In the genomic region with DNA sequence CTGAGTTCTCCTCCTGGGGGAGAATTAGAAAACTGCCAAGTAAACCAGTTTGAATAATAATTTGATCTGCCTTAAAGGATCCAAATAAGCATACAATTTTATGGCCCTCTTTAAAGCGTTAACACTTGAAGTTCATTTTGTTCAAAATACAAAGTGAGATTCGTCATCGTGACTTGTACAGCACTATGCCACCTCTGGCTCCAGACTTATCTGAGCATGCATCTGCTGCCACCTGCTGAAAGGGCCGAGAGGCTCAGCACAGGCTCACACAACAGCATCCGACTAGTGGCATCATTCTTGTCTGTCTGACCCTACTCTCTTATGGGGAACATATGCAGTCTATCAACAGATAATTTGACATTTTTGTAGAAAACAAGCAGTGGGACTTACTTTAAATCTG, we compare ENCODE assay signal across 17 mouse cellular contexts. TPM values are rescaled to one million over a fixed set of nuclear protein-coding genes. Genes with fewer than 3 reads are reported as not detected.
DNase-seq lines count a peak whose midpoint lies in the region; ATAC-seq and TF ChIP-seq lines count a peak whose summit lies in the region.
"Had no signal": no experiment of that assay in that cellular context is flagged by ENCODE, and none has a peak within 500 bp of the region (broad histone marks: within the 10 kb centered on the region; RNA-seq: fewer than 3 reads in every experiment).

No protein-coding gene starts in this region.

- TF ChIP-seq POLR2A in kidney, adult 2 months (IDR thresholded peaks at IDR 0.05; ENCODE audit: low read depth, low read length) = no peak

- no peaks in the 10 kb centered on the region for H3K27me3 ChIP-seq in kidney, adult 2 months (replicated peaks; ENCODE audit: control insufficient read depth, insufficient read depth, low read length)
- H3K27me3 ChIP-seq in midbrain, postnatal 0 days (ENCODE audit: insufficient read depth, low read length) = no peaks in the 10 kb centered on the region
- no peaks in the 10 kb centered on the region for H3K27me3 ChIP-seq in midbrain, embryonic 15.5 days (replicated peaks)
- no peaks in the 10 kb centered on the region for H3K27me3 ChIP-seq in Patski
- no peaks in the 10 kb centered on the region for H3K27me3 ChIP-seq in stomach, postnatal 0 days (ENCODE audit: control insufficient read depth, insufficient read depth, low read length)
- H3K27me3 ChIP-seq: heart, embryonic 12.5 days; liver, embryonic 13.5 days had no signal

- no peak overlapping the region for H3K4me3 ChIP-seq in kidney, adult 2 months (ENCODE audit: insufficient read depth, low read depth, low read length)
- H3K4me3 ChIP-seq in midbrain, postnatal 0 days (ENCODE audit: low read depth, low read length) = no peak overlapping the region
- no peak overlapping the region for H3K4me3 ChIP-seq in midbrain, embryonic 15.5 days
- H3K4me3 ChIP-seq in stomach, postnatal 0 days (ENCODE audit: low read depth, low read length) = no peak overlapping the region
- H3K4me3 ChIP-seq: heart, embryonic 12.5 days; limb, embryonic 10.5 days; liver, embryonic 13.5 days had no signal

- ATAC-seq in midbrain, postnatal 0 days (ENCODE audit: low FRiP score) = no peak
- no peak for ATAC-seq in midbrain, embryonic 15.5 days (replicated peaks)
- ATAC-seq in Patski = no peak
- no peak for ATAC-seq in stomach, postnatal 0 days (ENCODE audit: low FRiP score, low TSS enrichment)
- ATAC-seq: forebrain, embryonic 16.5 days had no signal

- CTCF ChIA-PET in Patski (lab: Charles Lee) = no interaction called here

- H3K4me2 ChIP-seq in midbrain, postnatal 0 days (ENCODE audit: low read depth, low read length, poor library complexity, severe bottlenecking) = no peak overlapping the region
- no peak overlapping the region for H3K4me2 ChIP-seq in midbrain, embryonic 15.5 days
- no peak overlapping the region for H3K4me2 ChIP-seq in stomach, postnatal 0 days (replicated peaks; ENCODE audit: low read depth)
- H3K4me2 ChIP-seq: heart, embryonic 12.5 days; liver, embryonic 13.5 days had no signal

- no peak overlapping the region for H3K27ac ChIP-seq in kidney, adult 2 months (ENCODE audit: insufficient read depth, low read depth, low read length)
- H3K27ac ChIP-seq in midbrain, postnatal 0 days (ENCODE audit: low read depth, low read length) = no peak overlapping the region
- no peak overlapping the region for H3K27ac ChIP-seq in midbrain, embryonic 15.5 days
- H3K27ac ChIP-seq in stomach, postnatal 0 days (replicated peaks) = no peak overlapping the region
- H3K27ac ChIP-seq: limb, embryonic 10.5 days; liver, embryonic 13.5 days; macrophage had no signal

- no peak overlapping the region for H3K9ac ChIP-seq in midbrain, postnatal 0 days (replicated peaks; ENCODE audit: low read length, poor library complexity, severe bottlenecking)
- no peak overlapping the region for H3K9ac ChIP-seq in midbrain, embryonic 15.5 days
- H3K9ac ChIP-seq in stomach, postnatal 0 days (ENCODE audit: low read length) = no peak overlapping the region
- H3K9ac ChIP-seq: heart, embryonic 12.5 days; liver, embryonic 13.5 days had no signal

- no peak; the same call in 1 of the 2 replicates for TF ChIP-seq CTCF in kidney, adult 2 months (conservative IDR thresholded peaks at IDR 0.05; ENCODE audit: insufficient read depth, insufficient read length, low read depth, low read length)
- peak; percentile 55 for TF ChIP-seq CTCF in midbrain, postnatal 0 days (IDR thresholded peaks at IDR 0.05)
- TF ChIP-seq CTCF in Patski (IDR thresholded peaks at IDR 0.05) = peak; percentile 38
- TF ChIP-seq CTCF in stomach, postnatal 0 days (IDR thresholded peaks at IDR 0.05; ENCODE audit: low read depth) = peak; percentile 47

- H3K9me3 ChIP-seq in midbrain, postnatal 0 days (ENCODE audit: low read length) = no peaks in the 10 kb centered on the region
- no peaks in the 10 kb centered on the region for H3K9me3 ChIP-seq in midbrain, embryonic 15.5 days
- no peaks in the 10 kb centered on the region for H3K9me3 ChIP-seq in stomach, postnatal 0 days (ENCODE audit: control insufficient read depth, low read length)
- H3K9me3 ChIP-seq: heart, embryonic 12.5 days; limb, embryonic 10.5 days; liver, embryonic 13.5 days had no signal

- POLR2A ChIA-PET in Patski (lab: Charles Lee) = no interaction called here

- peak; percentile 27 for DNase-seq in kidney, postnatal 10 days
- no peak for DNase-seq in kidney, adult 2 months
- DNase-seq in midbrain, postnatal 0 days (ENCODE audit: low spot score) = no peak
- no peak for DNase-seq in Patski (ENCODE audit: low read depth, low spot score)
- no peak for DNase-seq in stomach, postnatal 0 days (ENCODE audit: low spot score)
- DNase-seq in thymus, postnatal 10 days (ENCODE audit: low spot score in 2 of 2) = no peak
- DNase-seq: cerebellum, adult 2 months; gastrocnemius, postnatal 25 days; heart, postnatal 4 days; kidney, postnatal 14 days; liver, embryonic 13.5 days; midbrain, embryonic 14.5 days had no signal

- no peaks in the 10 kb centered on the region for H3K36me3 ChIP-seq in kidney, adult 2 months (ENCODE audit: control insufficient read depth, insufficient read depth, low read length)
- no peaks in the 10 kb centered on the region; the same call in 1 of the 2 replicates for H3K36me3 ChIP-seq in midbrain, postnatal 0 days (ENCODE audit: insufficient read depth, low read length)
- no peaks in the 10 kb centered on the region for H3K36me3 ChIP-seq in midbrain, embryonic 15.5 days (replicated peaks)
- H3K36me3 ChIP-seq in stomach, postnatal 0 days (ENCODE audit: control insufficient read depth, insufficient read depth, low read length) = no peaks in the 10 kb centered on the region
- H3K36me3 ChIP-seq: heart, embryonic 12.5 days; limb, embryonic 10.5 days; liver, embryonic 13.5 days had no signal

- H3K4me1 ChIP-seq in kidney, adult 2 months (ENCODE audit: control insufficient read depth, insufficient read depth, low read length) = no peaks in the 10 kb centered on the region
- H3K4me1 ChIP-seq in midbrain, postnatal 0 days (ENCODE audit: insufficient read depth, low read length) = peaks cover 16% of the 10 kb centered on the region
- peaks cover 31% of the 10 kb centered on the region for H3K4me1 ChIP-seq in midbrain, embryonic 15.5 days
- H3K4me1 ChIP-seq in stomach, postnatal 0 days (replicated peaks; ENCODE audit: control insufficient read depth, insufficient read depth) = no peaks in the 10 kb centered on the region

- no peak for TF ChIP-seq EP300 in stomach, postnatal 0 days (optimal IDR thresholded peaks at IDR 0.05)

- WGBS in kidney, adult 2 months = 54% methylated on average over 5 of the region's 5 CpGs
- WGBS in midbrain, postnatal 0 days = 63% methylated on average over 5 of the region's 5 CpGs
- 75% methylated on average over 5 of the region's 5 CpGs for WGBS in midbrain, embryonic 15.5 days
- 71% methylated on average over 5 of the region's 5 CpGs for WGBS in stomach, postnatal 0 days

- in situ Hi-C loops in Patski (cut with MboI; ENCODE audit: low pct_unique_long_range_greater_than_20kb) = no loop called here

RNA-seq across cellular contexts. Expression of a gene that starts 55.0 kb away (rescaled TPM):
- 600 and 1,070 TPM in 2 replicates for polyA plus RNA-seq in kidney, adult 2 months (2012; rRNA removed)
- total RNA-seq in midbrain, postnatal 0 days (2014; rRNA removed) = not detected in 2 replicates
- 0.05 and 0.17 TPM in 2 replicates for polyA plus RNA-seq in midbrain, postnatal 0 days (2015; fragmentation: Nextera tagmentation; extraction: Ambion mirVana)
- polyA plus RNA-seq in midbrain, embryonic 15.5 days (2015; fragmentation: Nextera tagmentation; extraction: Ambion mirVana) = 0.05 and 0.06 TPM in 2 replicates
- polyA plus RNA-seq in Patski (2021) = 0.23 TPM
- 0.10 and 0.22 TPM in 2 replicates for polyA plus RNA-seq in stomach, postnatal 0 days (2015; fragmentation: Nextera tagmentation; extraction: Ambion mirVana)
- total RNA-seq: gastrocnemius, postnatal 25 days had no signal
- polyA plus RNA-seq: limb, embryonic 10.5 days; liver, embryonic 13.5 days; macrophage had no signal

RNA-seq across cellular contexts. Expression of a gene that starts 59.7 kb away (rescaled TPM):
- 11.2 and 11.9 TPM in 2 replicates for polyA plus RNA-seq in kidney, adult 2 months (2012; rRNA removed)
- total RNA-seq in midbrain, postnatal 0 days (2014; rRNA removed) = 47.9 and 65.3 TPM in 2 replicates
- 38.4 and 39.9 TPM in 2 replicates for polyA plus RNA-seq in midbrain, postnatal 0 days (2015; fragmentation: Nextera tagmentation; extraction: Ambion mirVana)
- polyA plus RNA-seq in midbrain, embryonic 15.5 days (2015; fragmentation: Nextera tagmentation; extraction: Ambion mirVana) = 61.1 and 63.4 TPM in 2 replicates
- 54.0 TPM for polyA plus RNA-seq in Patski (2021)
- polyA plus RNA-seq in stomach, postnatal 0 days (2015; fragmentation: Nextera tagmentation; extraction: Ambion mirVana) = 26.2 and 28.1 TPM in 2 replicates

Comparison
In these comparisons a context has a peak if more than half of its experiments do, and no peak if none do; other contexts are left out.
1. RNA of a gene that starts 55.0 kb away (polyA plus RNA-seq): 600 to 1,070 TPM in kidney, adult 2 months; 0.23 TPM in Patski (single experiment), 0.10 to 0.22 TPM in stomach, postnatal 0 days, 0.05 to 0.06 TPM in midbrain, embryonic 15.5 days and 0.05 to 0.17 TPM in midbrain, postnatal 0 days; every median in the first group is over 100 times any median in the second.